Mouse (Mus musculus) lung, embryonic 15.5 days (tissue): ENCODE measurements around the gene Gemin7. TPM values are rescaled to one million over a fixed set of nuclear protein-coding genes. Genes with fewer than 3 reads are reported as not detected.
A peak's percentile ranks its signal among the peaks of the same experiment; 100 is the strongest.

Source experiments
- ATAC-seq: fragments of 200-750 bp; cut with Nextera tagmentation; 2 replicates; pipeline ENCODE4 v1.8.0; 2017; ENCODE audit warnings: moderate number of reproducible peaks, borderline replicate concordance; ENCODE audit not compliant: low FRiP score, low TSS enrichment; ENCODE audit errors: extremely low read depth
- H3K27ac ChIP-seq: fragments of 300-500 bp; sonication (generic); 2 replicates; pipeline ENCODE4 v1.5.1; 2015; ENCODE audit warnings: moderate library complexity, mild to moderate bottlenecking, inconsistent platforms
- H3K27me3 ChIP-seq: fragments of 300-500 bp; sonication (generic); 2 replicates; pipeline ENCODE4 v1.6.1; 2015; ENCODE audit warnings: inconsistent platforms
- H3K36me3 ChIP-seq: fragments of 300-500 bp; sonication (generic); 2 replicates; pipeline ENCODE4 v1.6.1; 2015; ENCODE audit warnings: inconsistent platforms
- H3K4me1 ChIP-seq: fragments of 300-500 bp; sonication (generic); 2 replicates; pipeline ENCODE4 v1.6.1; 2015; ENCODE audit warnings: inconsistent platforms
- H3K4me2 ChIP-seq: fragments of 300-500 bp; sonication (generic); 2 replicates; pipeline ENCODE4 v1.6.1; 2015; ENCODE audit warnings: inconsistent platforms, mild to moderate bottlenecking, moderate library complexity
- H3K4me3 ChIP-seq: fragments of 300-500 bp; sonication (generic); 2 replicates; pipeline ENCODE4 v1.5.1; 2015; ENCODE audit warnings: mild to moderate bottlenecking, inconsistent platforms
- H3K9ac ChIP-seq: fragments of 300-500 bp; sonication (generic); 2 replicates; pipeline ENCODE4 v1.6.1; 2015; ENCODE audit warnings: inconsistent platforms
- H3K9me3 ChIP-seq: fragments of 300-500 bp; sonication (generic); 2 replicates; pipeline ENCODE4 v1.6.1; 2016; ENCODE audit warnings: inconsistent platforms
- WGBS: fragments of 180-500 bp; shearing (Covaris S2); methylation state at CpG from one replicate; pipeline ENCODE4 v1.1.7; 2015; 5-methylcytosine and 5-hydroxymethylcytosine counted together
- polyA plus RNA-seq: library from polyadenylated mRNA; unstranded; fragments of >200 nt; fragmentation: Nextera tagmentation; extraction: Ambion mirVana; gene quantifications from 2 replicates; pipeline ENCODE4 v1.2.1, GENCODE M21; 2015

The Gemin7 gene
- polyA plus RNA-seq, 1 experiment from 2014 or later: 164 TPM

GRCm38 (mm10) chr7:19573776-19574140, 3.6 kb downstream of the Gemin7 start:
- Histone ChIP-seq H3K27ac (peak overlapping the region; percentile 93), H3K9me3 (no peaks in the 10 kb centered on the region), H3K36me3 (peaks cover 15% of the 10 kb centered on the region; the same call in 1 of the 2 replicates), H3K27me3 (peaks cover 33% of the 10 kb centered on the region), H3K4me3 (peak overlapping the region; percentile 81), H3K9ac (peak overlapping the region; percentile 81), H3K4me2 (peak overlapping the region; percentile 91), H3K4me1 (peaks cover 34% of the 10 kb centered on the region)
- no peak for ATAC-seq
- 16% methylated on average over 16 of the region's 16 CpGs for WGBS

- Histone ChIP-seq H3K27ac (peak overlapping the region; percentile 93), H3K4me2 (peak overlapping the region; percentile 91), H3K4me3 (peak overlapping the region; percentile 81), H3K4me1 (peaks cover 34% of the 10 kb centered on the region), H3K27me3 (peaks cover 27% of the 10 kb centered on the region), H3K9me3 (no peaks in the 10 kb centered on the region), H3K36me3 (peaks cover 18% of the 10 kb centered on the region; the same call in 1 of the 2 replicates), H3K9ac (peak overlapping the region; percentile 81)
- under 1% methylated on average over 53 of the region's 53 CpGs for WGBS
- ATAC-seq: peak; percentile 81
Observed at GRCm38 (mm10) chr7:19572926-19573775, 4.2 kb downstream of the Gemin7 start.

- ATAC-seq: no peak
- H3K9ac ChIP-seq: no peak overlapping the region
- no peak overlapping the region for H3K4me2 ChIP-seq
- no peak overlapping the region for H3K27ac ChIP-seq
- peaks cover 1% of the 10 kb centered on the region; the same call in 1 of the 2 replicates for H3K27me3 ChIP-seq
- whole genome bisulfite sequencing: 75% methylated on average over 3 of the region's 3 CpGs
- H3K4me1 ChIP-seq: peaks cover 23% of the 10 kb centered on the region
- H3K4me3 ChIP-seq: no peak overlapping the region
- H3K36me3 ChIP-seq: peaks cover 41% of the 10 kb centered on the region
- no peaks in the 10 kb centered on the region for H3K9me3 ChIP-seq
Observed at GRCm38 (mm10) chr7:19569647-19570046, 7.7 kb downstream of the Gemin7 start.

- no peaks in the 10 kb centered on the region; the same call in 1 of the 2 replicates for H3K9me3 ChIP-seq
- 89% methylated on average over 8 of the region's 8 CpGs for WGBS
- no peak overlapping the region for H3K4me3 ChIP-seq
- peaks cover 47% of the 10 kb centered on the region for H3K36me3 ChIP-seq
- H3K9ac ChIP-seq: no peak overlapping the region
- peaks cover 21% of the 10 kb centered on the region for H3K4me1 ChIP-seq
- no peak overlapping the region for H3K4me2 ChIP-seq
- H3K27me3 ChIP-seq: no peaks in the 10 kb centered on the region
- no peak for ATAC-seq
- H3K27ac ChIP-seq: no peak overlapping the region
Observed at GRCm38 (mm10) chr7:19567426-19567825, 10.0 kb downstream of the Gemin7 start.

GRCm38 (mm10) chr7:19565803-19566202, 11.6 kb downstream of the Gemin7 start:
- H3K9ac ChIP-seq: no peak overlapping the region
- H3K27ac ChIP-seq: no peak overlapping the region
- H3K4me2 ChIP-seq: no peak overlapping the region
- no peak for ATAC-seq
- H3K9me3 ChIP-seq: no peaks in the 10 kb centered on the region; the same call in 1 of the 2 replicates
- WGBS: 97% methylated on average over 2 of the region's 2 CpGs
- H3K27me3 ChIP-seq: no peaks in the 10 kb centered on the region
- peaks cover 47% of the 10 kb centered on the region for H3K36me3 ChIP-seq
- H3K4me3 ChIP-seq: no peak overlapping the region
- peaks cover 11% of the 10 kb centered on the region for H3K4me1 ChIP-seq

- no peak for ATAC-seq
- Histone ChIP-seq H3K9me3 (no peaks in the 10 kb centered on the region; the same call in 1 of the 2 replicates), H3K9ac (no peak overlapping the region), H3K4me2 (no peak overlapping the region), H3K27ac (no peak overlapping the region), H3K36me3 (peaks cover 35% of the 10 kb centered on the region), H3K4me1 (peaks cover 24% of the 10 kb centered on the region), H3K4me3 (no peak overlapping the region), H3K27me3 (no peaks in the 10 kb centered on the region)
- 94% methylated on average over 4 of the region's 4 CpGs for WGBS
Observed at GRCm38 (mm10) chr7:19564455-19564854, 12.9 kb downstream of the Gemin7 start.

- Histone ChIP-seq H3K9me3 (no peaks in the 10 kb centered on the region; the same call in 1 of the 2 replicates), H3K27ac (no peak overlapping the region), H3K4me1 (peaks cover 30% of the 10 kb centered on the region), H3K4me2 (no peak overlapping the region), H3K4me3 (no peak overlapping the region), H3K27me3 (no peaks in the 10 kb centered on the region), H3K9ac (0 out of 2 replicates have a peak overlapping the region, but pooled peaks have one; percentile 5), H3K36me3 (peaks cover 33% of the 10 kb centered on the region)
- ATAC-seq: no peak
- 79% methylated on average over 3 of the region's 3 CpGs for WGBS
Observed at GRCm38 (mm10) chr7:19563884-19564283, 13.5 kb downstream of the Gemin7 start.

GRCm38 (mm10) chr7:19562643-19563410, 14.6 kb downstream of the Gemin7 start, which contains the start of gene Ppp1r37:
Gene Ppp1r37 (minus strand): TSS chr7:19563076.
- peaks cover 40% of the 10 kb centered on the region for H3K4me1 ChIP-seq
- H3K9ac ChIP-seq: peak within 1 kb of the TSS; percentile 93
- H3K27ac ChIP-seq: peak within 1 kb of the TSS; percentile 91
- no peaks in the 10 kb centered on the region; the same call in 1 of the 2 replicates for H3K9me3 ChIP-seq
- peak within 1 kb of the TSS; percentile 73 for H3K4me3 ChIP-seq
- peaks cover 30% of the 10 kb centered on the region for H3K36me3 ChIP-seq
- peak; percentile 24; the same call in 1 of the 2 replicates for ATAC-seq
- H3K27me3 ChIP-seq: no peaks in the 10 kb centered on the region
- WGBS: 4% methylated on average over 19 of the region's 19 CpGs
- H3K4me2 ChIP-seq: peak within 1 kb of the TSS; percentile 96

- Histone ChIP-seq H3K9ac (peak overlapping the region; percentile 93), H3K27ac (peak overlapping the region; percentile 91), H3K27me3 (no peaks in the 10 kb centered on the region), H3K36me3 (peaks cover 27% of the 10 kb centered on the region), H3K4me2 (peak overlapping the region; percentile 96), H3K4me1 (peaks cover 48% of the 10 kb centered on the region), H3K9me3 (no peaks in the 10 kb centered on the region; the same call in 1 of the 2 replicates), H3K4me3 (peak overlapping the region; percentile 73)
- WGBS: under 1% methylated on average over 101 of the region's 102 CpGs
- peak; percentile 86 for ATAC-seq
Observed at GRCm38 (mm10) chr7:19561765-19562642, 15.4 kb downstream of the Gemin7 start.

- H3K27ac ChIP-seq: peak overlapping the region; percentile 91
- peak overlapping the region; percentile 96 for H3K4me2 ChIP-seq
- ATAC-seq: no peak
- peak overlapping the region; percentile 73 for H3K4me3 ChIP-seq
- no peaks in the 10 kb centered on the region; the same call in 1 of the 2 replicates for H3K9me3 ChIP-seq
- peaks cover 22% of the 10 kb centered on the region for H3K36me3 ChIP-seq
- no peaks in the 10 kb centered on the region for H3K27me3 ChIP-seq
- under 1% methylated on average over 11 of the region's 11 CpGs for WGBS
- H3K4me1 ChIP-seq: peaks cover 49% of the 10 kb centered on the region
- peak overlapping the region; percentile 93 for H3K9ac ChIP-seq
Observed at GRCm38 (mm10) chr7:19561431-19561764, 16.0 kb downstream of the Gemin7 start.
